Mouse (Mus musculus) lung, adult 2 months (tissue): ENCODE measurements around the gene Maff.

ENCODE experiments used
- CTCF ChIP-seq: fragments of 200-500 bp; IDR thresholded peaks from 2 replicates; pipeline ENCODE4 v1.5.1; 2011; ENCODE audit warnings: mild to moderate bottlenecking, low read length, control low read depth; ENCODE audit not compliant: insufficient read depth
- POLR2A ChIP-seq: fragments of 200-500 bp; IDR thresholded peaks from 2 replicates; pipeline ENCODE4 v1.6.1; 2011; ENCODE audit warnings: low read depth, mild to moderate bottlenecking, control low read depth, low read length, borderline replicate concordance; ENCODE audit errors: extremely low read depth

GRCm38 (mm10) chr15:79379658-79380057 lies 33.2 kb downstream of the Maff start:
- TF ChIP-seq CTCF (no peak), POLR2A (no peak)
